Mouse (Mus musculus) embryonic fibroblast, embryonic 13.5 days (primary cell): ENCODE measurements around the gene Ccdc51. TPM values are rescaled to one million over a fixed set of nuclear protein-coding genes. Genes with fewer than 3 reads are reported as not detected.
A peak's percentile ranks its signal among the peaks of the same experiment; 100 is the strongest.

Experiments used
- H3K27ac ChIP-seq: 2 replicates; pipeline ENCODE4 v1.5.1; 2012; ENCODE audit warnings: low read length, control low read depth, inconsistent platforms; ENCODE audit not compliant: insufficient read depth
- H3K4me1 ChIP-seq: 2 replicates; pipeline ENCODE4 v1.6.1; 2011; ENCODE audit warnings: low read length; ENCODE audit not compliant: control insufficient read depth, insufficient read depth
- H3K4me3 ChIP-seq: 2 replicates; pipeline ENCODE4 v1.5.1; 2011; ENCODE audit warnings: mild to moderate bottlenecking, control low read depth, low read length; ENCODE audit not compliant: insufficient read depth
- CTCF ChIP-seq: IDR thresholded peaks from 2 replicates; pipeline ENCODE4 v1.5.1; 2011; ENCODE audit warnings: mild to moderate bottlenecking, control low read depth, low read length, moderate library complexity, borderline replicate concordance; ENCODE audit not compliant: insufficient read depth
- POLR2A ChIP-seq: IDR thresholded peaks from 2 replicates; pipeline ENCODE4 v1.6.1; 2011; ENCODE audit warnings: low read depth, mild to moderate bottlenecking, control low read depth, low read length, moderate library complexity
- polyA plus RNA-seq: library from polyadenylated mRNA; stranded (reverse); fragments of >200 nt; gene quantifications from 2 replicates; pipeline ENCODE4 v1.2.4, GENCODE M21; 2011; ENCODE audit warnings: low read depth; ENCODE audit not compliant: missing spikeins, insufficient read length

Gene Ccdc51
- polyA plus RNA-seq, 1 experiment, result 4.6 TPM

DNA sequence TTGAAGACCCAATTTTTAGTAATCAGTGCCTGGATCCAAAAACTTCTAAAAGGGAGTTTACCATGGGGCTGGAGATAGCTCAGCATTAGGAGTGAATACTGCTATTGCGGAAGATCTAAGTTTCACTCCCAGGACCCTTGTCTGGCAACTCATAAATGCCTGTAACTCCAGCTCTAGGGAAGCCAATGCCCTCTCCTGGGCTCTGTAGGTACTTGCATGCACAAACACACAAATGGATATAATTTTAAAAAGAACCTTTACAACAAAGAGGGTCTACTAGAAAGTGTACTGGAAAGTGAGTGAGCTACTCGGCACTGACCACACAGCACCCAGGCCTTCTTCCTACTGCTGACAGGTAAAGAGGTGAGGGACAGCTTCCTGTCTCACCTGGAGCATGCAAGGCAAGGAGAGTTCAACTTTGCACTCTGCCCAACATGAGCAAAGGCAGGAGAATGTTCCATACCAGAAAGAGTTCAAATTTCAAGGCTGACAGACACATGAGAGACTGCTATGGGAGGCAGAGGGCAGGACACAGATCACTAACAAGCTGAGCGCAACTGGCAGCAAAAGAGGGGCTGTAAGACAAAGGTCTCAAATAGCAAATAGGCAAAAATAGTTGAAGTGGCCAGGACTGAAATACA is 14.1 kb upstream of the Ccdc51 start:
- no peak for TF ChIP-seq CTCF
- no peak for TF ChIP-seq POLR2A
- Histone ChIP-seq H3K4me1 (no peaks in the 10 kb centered on the region), H3K4me3 (no peak overlapping the region), H3K27ac (no peak overlapping the region)

DNA sequence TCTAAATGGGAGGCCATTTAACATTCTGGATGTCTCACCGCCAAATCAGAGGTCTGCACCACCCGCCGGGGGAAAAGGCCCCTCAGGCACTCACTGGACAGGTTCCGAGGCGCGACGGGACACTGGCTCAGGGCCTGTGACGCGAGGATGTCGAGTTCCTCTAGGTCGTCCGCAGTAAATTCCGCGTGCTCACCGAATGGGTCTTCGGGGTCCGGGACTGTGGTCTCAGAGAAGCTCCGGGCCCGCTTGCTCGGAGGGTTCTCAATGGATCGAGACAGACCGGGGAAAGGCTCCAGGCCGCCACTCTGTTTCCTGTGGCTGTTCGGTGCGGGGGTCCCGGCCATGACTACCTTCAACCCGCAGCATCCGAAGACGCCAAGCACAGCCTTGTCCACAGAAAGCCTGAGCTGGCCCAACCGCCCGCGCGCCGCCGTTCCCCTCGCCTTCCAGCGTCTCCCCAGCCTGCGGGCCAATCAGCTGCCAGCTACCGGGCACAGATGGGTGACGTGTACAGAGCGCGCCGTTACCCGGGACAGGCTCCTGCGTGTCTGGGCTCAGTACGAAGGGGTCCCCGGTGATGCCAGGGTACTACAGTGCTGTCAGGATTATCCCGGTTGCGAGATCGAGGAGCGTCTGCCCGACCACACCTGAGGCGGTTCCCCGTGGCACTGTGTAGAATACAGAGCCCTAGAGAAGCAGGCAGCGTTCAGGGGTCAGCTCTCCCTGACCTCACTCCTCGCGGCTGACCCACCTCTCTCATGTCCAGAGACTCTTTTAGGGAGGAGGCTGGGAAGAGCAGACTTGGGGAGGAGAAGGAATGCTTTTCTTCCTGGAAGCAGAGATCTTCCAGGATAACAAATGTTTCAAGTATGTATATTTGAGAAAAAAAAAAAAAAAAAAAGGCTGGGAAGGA is 8.4 kb upstream of the Ccdc51 start, which contains the start of gene Atrip:
Atrip (minus strand) TSS at position 464 of the 913 bp plus-strand sequence.
- H3K4me3 ChIP-seq, result peak within 1 kb of the TSS; percentile 61
- TF ChIP-seq CTCF (no peak), POLR2A (peak; percentile 87)
- H3K27ac ChIP-seq, result no peak within 1 kb of the TSS; the same call in 1 of the 2 replicates
- H3K4me1 ChIP-seq, result peaks cover 2% of the 10 kb centered on the region; the same call in 1 of the 2 replicates

- H3K27ac ChIP-seq, result no peak overlapping the region
- 0 out of 2 replicates have a peak, but pooled peaks cover 3% of the 10 kb centered on the region for H3K4me1 ChIP-seq
- no peak overlapping the region for H3K4me3 ChIP-seq
- TF ChIP-seq CTCF (no peak), POLR2A (no peak)
These were observed 1.8 kb upstream of the Ccdc51 start for GRCm38 (mm10) chr9:109080516-109080915.

DNA sequence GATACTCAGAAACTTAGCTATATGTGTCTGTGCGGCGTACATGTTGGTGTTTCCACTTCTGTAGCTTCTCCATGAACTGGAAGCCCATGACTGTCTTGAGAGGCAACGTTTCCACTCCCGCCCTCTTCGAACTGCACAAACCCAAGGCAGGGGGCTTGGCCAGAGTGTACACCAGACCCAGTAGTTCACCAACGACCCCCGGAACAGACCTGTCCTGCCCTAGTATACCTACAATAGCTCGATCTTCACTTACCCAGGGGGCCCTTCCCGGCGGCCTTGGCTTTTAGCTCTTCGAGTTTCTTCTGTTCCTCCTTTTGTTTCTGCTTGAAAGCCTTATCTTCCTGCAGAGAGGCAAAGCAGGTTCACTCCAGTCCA is 557 bp upstream of the Ccdc51 start:
- TF ChIP-seq POLR2A, result no peak
- no peak for TF ChIP-seq CTCF
- Histone ChIP-seq H3K27ac (no peak overlapping the region), H3K4me3 (peak overlapping the region; percentile 73), H3K4me1 (0 out of 2 replicates have a peak, but pooled peaks cover 3% of the 10 kb centered on the region)

DNA sequence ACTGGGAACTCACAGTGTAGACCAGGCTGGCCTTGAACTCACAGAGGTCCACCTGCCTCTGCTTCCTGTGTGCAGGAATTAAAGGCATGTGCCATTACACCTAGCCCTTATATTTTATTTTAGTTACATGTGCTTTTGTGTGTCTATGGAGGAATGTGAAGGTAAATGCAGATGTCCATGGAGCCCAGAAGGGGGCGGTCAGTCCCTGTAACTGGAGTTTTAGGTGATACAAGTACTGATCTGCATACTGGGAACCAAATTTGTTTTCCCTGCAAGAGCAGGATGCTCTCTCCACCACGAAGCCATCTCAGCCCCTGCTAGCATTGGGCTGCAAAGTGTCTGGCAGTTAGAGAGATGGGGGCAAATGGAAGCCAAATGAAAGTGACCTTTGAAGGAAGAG is 2.6 kb downstream of the Ccdc51 start:
- Histone ChIP-seq H3K4me3 (no peak overlapping the region), H3K27ac (no peak overlapping the region), H3K4me1 (0 out of 2 replicates have a peak, but pooled peaks cover 3% of the 10 kb centered on the region)
- TF ChIP-seq CTCF, result no peak
- TF ChIP-seq POLR2A, result no peak

DNA sequence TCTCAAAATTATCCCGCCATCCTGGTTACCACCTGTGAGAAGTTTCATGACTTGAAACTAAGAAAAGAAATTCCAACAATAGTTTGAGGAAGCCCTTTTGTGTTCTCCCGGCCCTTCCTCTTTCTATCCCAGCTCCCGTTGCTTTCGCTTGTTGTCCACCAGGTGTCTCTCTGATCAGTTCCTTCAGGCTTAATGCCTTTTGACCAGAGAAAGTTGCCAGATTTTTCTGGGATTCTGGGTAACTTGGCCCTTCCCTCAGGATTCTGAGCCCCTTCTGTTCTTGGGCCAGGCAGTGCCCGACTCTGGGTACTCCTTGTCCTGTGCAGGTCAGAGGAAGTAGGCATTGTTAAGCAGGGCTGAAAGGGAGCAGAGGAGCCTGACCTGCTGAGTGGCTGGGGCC is 5.7 kb downstream of the Ccdc51 start:
- Histone ChIP-seq H3K4me1 (0 out of 2 replicates have a peak, but pooled peaks cover 2% of the 10 kb centered on the region), H3K4me3 (no peak overlapping the region), H3K27ac (no peak overlapping the region)
- TF ChIP-seq POLR2A (no peak), CTCF (no peak)

DNA sequence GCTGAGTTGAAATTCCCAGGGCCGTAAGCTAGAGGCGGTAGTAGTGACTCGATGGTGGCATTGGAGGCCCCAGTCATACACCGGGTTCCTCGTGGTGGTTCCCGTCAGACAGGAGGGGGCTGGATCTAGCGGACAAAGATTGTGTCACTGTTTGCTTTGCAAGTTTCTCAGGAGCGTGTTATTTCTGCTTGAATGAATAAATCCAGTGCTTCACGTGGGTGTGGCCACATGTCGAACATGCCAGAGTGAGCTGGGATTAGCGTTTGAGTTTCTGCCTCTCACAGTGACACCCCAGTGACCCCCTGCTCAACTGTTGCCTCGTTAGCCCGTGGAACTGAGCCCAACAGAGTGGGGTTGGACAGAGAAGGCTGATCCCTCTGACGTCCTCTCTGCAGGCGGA is 8.2 kb downstream of the Ccdc51 start:
- Histone ChIP-seq H3K4me1 (no peaks in the 10 kb centered on the region), H3K4me3 (no peak overlapping the region), H3K27ac (no peak overlapping the region)
- TF ChIP-seq CTCF, result no peak
- TF ChIP-seq POLR2A, result no peak

DNA sequence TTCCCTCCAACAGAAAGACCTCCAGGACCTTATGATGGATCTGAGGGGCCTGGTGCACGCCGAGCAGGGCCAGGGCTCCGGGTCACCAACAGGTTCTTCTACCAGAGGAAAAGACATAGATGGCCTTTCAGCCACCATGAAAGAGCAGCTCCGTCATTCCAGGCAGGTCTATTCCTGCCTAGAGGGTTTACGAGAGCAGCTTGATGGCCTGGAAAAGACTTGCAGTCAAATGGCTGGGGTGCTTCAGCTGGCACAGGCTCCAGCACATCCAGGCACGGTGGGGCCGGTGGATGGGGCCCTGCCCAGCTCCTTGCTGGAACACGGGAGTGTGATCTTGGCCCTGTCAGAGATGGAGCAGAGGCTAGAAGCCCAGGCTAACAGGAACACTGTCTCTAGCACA is 9.5 kb downstream of the Ccdc51 start:
- Histone ChIP-seq H3K27ac (no peak overlapping the region), H3K4me3 (no peak overlapping the region), H3K4me1 (peaks cover 3% of the 10 kb centered on the region)
- TF ChIP-seq CTCF (no peak), POLR2A (no peak)

DNA sequence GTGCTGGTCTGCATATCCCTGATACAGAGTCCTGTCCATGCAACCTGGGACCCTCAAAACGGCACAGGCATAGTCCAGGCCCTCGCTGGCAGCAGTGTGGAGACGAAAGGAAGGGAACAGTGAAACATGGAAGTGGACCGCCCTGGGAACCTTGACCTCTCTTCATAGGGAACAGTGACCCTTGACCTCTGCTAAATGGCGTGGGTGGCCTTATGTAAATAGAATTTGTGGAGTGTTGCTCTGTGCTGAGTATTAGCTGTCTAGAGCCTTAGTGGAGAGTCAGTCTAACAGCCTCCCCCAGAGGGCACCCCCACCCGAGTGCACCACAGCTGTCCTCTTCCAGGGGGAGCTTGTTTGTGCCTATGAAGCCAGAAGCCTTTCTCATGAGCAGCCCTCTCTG is 10.5 kb downstream of the Ccdc51 start:
- H3K4me3 ChIP-seq, result no peak overlapping the region
- no peak overlapping the region for H3K27ac ChIP-seq
- TF ChIP-seq CTCF, result no peak
- TF ChIP-seq POLR2A, result no peak
- peaks cover 11% of the 10 kb centered on the region for H3K4me1 ChIP-seq
